Mouse (Mus musculus): Measurements from ENCODE around the gene Mvb12b. TPM values are rescaled to one million over a fixed set of nuclear protein-coding genes. Genes with fewer than 3 reads are reported as not detected.
A peak's percentile ranks its signal among the peaks of the same experiment; 100 is the strongest.

Gene Mvb12b
- total and polyA plus RNA-seq, 2 experiments: 0.83 to 2.7 TPM

GRCm38 (mm10) chr2:33833902-33834301, 53.8 kb downstream of the Mvb12b start:
- H3K4me3 ChIP-seq (ENCODE audit: insufficient read depth, low read depth, low read length): no peak overlapping the region
- no peaks in the 10 kb centered on the region for H3K27me3 ChIP-seq (ENCODE audit: control insufficient read depth, insufficient read depth, low read length)
- H3K4me1 ChIP-seq (ENCODE audit: control insufficient read depth, insufficient read depth, low read length): no peaks in the 10 kb centered on the region
- 92% methylated on average over 1 of the region's 1 CpGs for WGBS
- no peaks in the 10 kb centered on the region for H3K79me2 ChIP-seq (ENCODE audit: control insufficient read depth, insufficient read depth, low read length)
- no peaks in the 10 kb centered on the region for H3K36me3 ChIP-seq (ENCODE audit: control insufficient read depth, insufficient read depth, low read length)
- no peak overlapping the region for H3K9ac ChIP-seq (ENCODE audit: low read depth, low read length)
- DNase-seq (ENCODE audit: extremely low read depth, low read depth, low spot score): no peak
- no peak overlapping the region for H3K27ac ChIP-seq (replicated peaks; ENCODE audit: insufficient read depth, low read depth, low read length)
- TF ChIP-seq CTCF (IDR thresholded peaks at IDR 0.05; ENCODE audit: low read depth, low read length) (no peak), POLR2A (IDR thresholded peaks at IDR 0.05; ENCODE audit: extremely low read depth, insufficient read depth, low read length) (no peak)

GRCm38 (mm10) chr2:33829870-33830269, 57.9 kb downstream of the Mvb12b start:
- no peak for TF ChIP-seq CTCF (IDR thresholded peaks at IDR 0.05; ENCODE audit: low read depth, low read length)
- no peak for TF ChIP-seq POLR2A (IDR thresholded peaks at IDR 0.05; ENCODE audit: extremely low read depth, insufficient read depth, low read length)
- no peak for DNase-seq (ENCODE audit: extremely low read depth, low read depth, low spot score)
- H3K79me2 ChIP-seq (ENCODE audit: control insufficient read depth, insufficient read depth, low read length): no peaks in the 10 kb centered on the region
- no peaks in the 10 kb centered on the region for H3K27me3 ChIP-seq (ENCODE audit: control insufficient read depth, insufficient read depth, low read length)
- H3K9ac ChIP-seq (ENCODE audit: low read depth, low read length): no peak overlapping the region
- H3K4me3 ChIP-seq (ENCODE audit: insufficient read depth, low read depth, low read length): no peak overlapping the region
- 98% methylated on average over 2 of the region's 2 CpGs for WGBS
- no peaks in the 10 kb centered on the region for H3K36me3 ChIP-seq (ENCODE audit: control insufficient read depth, insufficient read depth, low read length)
- H3K27ac ChIP-seq (replicated peaks; ENCODE audit: insufficient read depth, low read depth, low read length): no peak overlapping the region
- H3K4me1 ChIP-seq (ENCODE audit: control insufficient read depth, insufficient read depth, low read length): no peaks in the 10 kb centered on the region

GRCm38 (mm10) chr2:33826777-33827176, 61.0 kb downstream of the Mvb12b start:
- no peak overlapping the region for H3K27ac ChIP-seq (replicated peaks; ENCODE audit: insufficient read depth, low read depth, low read length)
- DNase-seq (ENCODE audit: extremely low read depth, low read depth, low spot score): no peak
- no peaks in the 10 kb centered on the region for H3K4me1 ChIP-seq (ENCODE audit: control insufficient read depth, insufficient read depth, low read length)
- no peaks in the 10 kb centered on the region for H3K27me3 ChIP-seq (ENCODE audit: control insufficient read depth, insufficient read depth, low read length)
- WGBS: 82% methylated on average over 6 of the region's 6 CpGs
- no peak overlapping the region for H3K4me3 ChIP-seq (ENCODE audit: insufficient read depth, low read depth, low read length)
- TF ChIP-seq CTCF (IDR thresholded peaks at IDR 0.05; ENCODE audit: low read depth, low read length) (no peak), POLR2A (IDR thresholded peaks at IDR 0.05; ENCODE audit: extremely low read depth, insufficient read depth, low read length) (no peak)
- no peaks in the 10 kb centered on the region for H3K79me2 ChIP-seq (ENCODE audit: control insufficient read depth, insufficient read depth, low read length)
- no peaks in the 10 kb centered on the region for H3K36me3 ChIP-seq (ENCODE audit: control insufficient read depth, insufficient read depth, low read length)
- no peak overlapping the region for H3K9ac ChIP-seq (ENCODE audit: low read depth, low read length)

- no peak for DNase-seq (ENCODE audit: extremely low read depth, low read depth, low spot score)
- Histone ChIP-seq H3K27ac (replicated peaks; ENCODE audit: insufficient read depth, low read depth, low read length) (no peak overlapping the region), H3K79me2 (ENCODE audit: control insufficient read depth, insufficient read depth, low read length) (no peaks in the 10 kb centered on the region), H3K36me3 (ENCODE audit: control insufficient read depth, insufficient read depth, low read length) (no peaks in the 10 kb centered on the region), H3K4me1 (ENCODE audit: control insufficient read depth, insufficient read depth, low read length) (no peaks in the 10 kb centered on the region), H3K27me3 (ENCODE audit: control insufficient read depth, insufficient read depth, low read length) (no peaks in the 10 kb centered on the region), H3K4me3 (ENCODE audit: insufficient read depth, low read depth, low read length) (no peak overlapping the region), H3K9ac (ENCODE audit: low read depth, low read length) (no peak overlapping the region)
- TF ChIP-seq CTCF (IDR thresholded peaks at IDR 0.05; ENCODE audit: low read depth, low read length): no peak
- no peak for TF ChIP-seq POLR2A (IDR thresholded peaks at IDR 0.05; ENCODE audit: extremely low read depth, insufficient read depth, low read length)
- 93% methylated on average over 11 of the region's 11 CpGs for WGBS
Observed at GRCm38 (mm10) chr2:33824935-33825514, 62.7 kb downstream of the Mvb12b start.

- Histone ChIP-seq H3K79me2 (ENCODE audit: control insufficient read depth, insufficient read depth, low read length) (no peaks in the 10 kb centered on the region), H3K36me3 (ENCODE audit: control insufficient read depth, insufficient read depth, low read length) (no peaks in the 10 kb centered on the region), H3K27ac (replicated peaks; ENCODE audit: insufficient read depth, low read depth, low read length) (no peak overlapping the region), H3K27me3 (ENCODE audit: control insufficient read depth, insufficient read depth, low read length) (no peaks in the 10 kb centered on the region), H3K4me1 (ENCODE audit: control insufficient read depth, insufficient read depth, low read length) (no peaks in the 10 kb centered on the region), H3K9ac (ENCODE audit: low read depth, low read length) (no peak overlapping the region), H3K4me3 (ENCODE audit: insufficient read depth, low read depth, low read length) (no peak overlapping the region)
- peak; percentile 19 for DNase-seq (ENCODE audit: extremely low read depth, low read depth, low spot score)
- peak; percentile 99 for TF ChIP-seq CTCF (IDR thresholded peaks at IDR 0.05; ENCODE audit: low read depth, low read length)
- TF ChIP-seq POLR2A (IDR thresholded peaks at IDR 0.05; ENCODE audit: extremely low read depth, insufficient read depth, low read length): no peak
- WGBS: 54% methylated on average over 13 of the region's 13 CpGs
Observed at GRCm38 (mm10) chr2:33821677-33822607, 65.8 kb downstream of the Mvb12b start.

GRCm38 (mm10) chr2:33820450-33820849, 67.3 kb downstream of the Mvb12b start:
- H3K79me2 ChIP-seq (ENCODE audit: control insufficient read depth, insufficient read depth, low read length): no peaks in the 10 kb centered on the region
- no peak overlapping the region for H3K4me3 ChIP-seq (ENCODE audit: insufficient read depth, low read depth, low read length)
- no peak for DNase-seq (ENCODE audit: extremely low read depth, low read depth, low spot score)
- H3K9ac ChIP-seq (ENCODE audit: low read depth, low read length): no peak overlapping the region
- no peaks in the 10 kb centered on the region for H3K4me1 ChIP-seq (ENCODE audit: control insufficient read depth, insufficient read depth, low read length)
- 89% methylated on average over 3 of the region's 3 CpGs for WGBS
- H3K27me3 ChIP-seq (ENCODE audit: control insufficient read depth, insufficient read depth, low read length): no peaks in the 10 kb centered on the region
- H3K27ac ChIP-seq (replicated peaks; ENCODE audit: insufficient read depth, low read depth, low read length): no peak overlapping the region
- H3K36me3 ChIP-seq (ENCODE audit: control insufficient read depth, insufficient read depth, low read length): no peaks in the 10 kb centered on the region
- TF ChIP-seq CTCF (IDR thresholded peaks at IDR 0.05; ENCODE audit: low read depth, low read length) (no peak), POLR2A (IDR thresholded peaks at IDR 0.05; ENCODE audit: extremely low read depth, insufficient read depth, low read length) (no peak)
